Mouse (Mus musculus) thymus, adult 2 months (tissue): ENCODE results near the gene Cog6.

Source experiments
- CTCF ChIP-seq: fragments of 200-500 bp; IDR thresholded peaks from 2 replicates; pipeline ENCODE4 v1.5.1; 2012; ENCODE audit warnings: mild to moderate bottlenecking, control low read depth, low read length, moderate library complexity, borderline replicate concordance; ENCODE audit not compliant: control insufficient read depth, poor library complexity, insufficient read depth; ENCODE audit errors: extremely low read depth
- POLR2A ChIP-seq: fragments of 200-500 bp; IDR thresholded peaks from 2 replicates; pipeline ENCODE4 v1.6.1; 2012; ENCODE audit warnings: mild to moderate bottlenecking, low read length, control low read depth, moderate library complexity; ENCODE audit not compliant: control insufficient read depth, poor library complexity, insufficient read depth; ENCODE audit errors: extremely low read depth

DNA sequence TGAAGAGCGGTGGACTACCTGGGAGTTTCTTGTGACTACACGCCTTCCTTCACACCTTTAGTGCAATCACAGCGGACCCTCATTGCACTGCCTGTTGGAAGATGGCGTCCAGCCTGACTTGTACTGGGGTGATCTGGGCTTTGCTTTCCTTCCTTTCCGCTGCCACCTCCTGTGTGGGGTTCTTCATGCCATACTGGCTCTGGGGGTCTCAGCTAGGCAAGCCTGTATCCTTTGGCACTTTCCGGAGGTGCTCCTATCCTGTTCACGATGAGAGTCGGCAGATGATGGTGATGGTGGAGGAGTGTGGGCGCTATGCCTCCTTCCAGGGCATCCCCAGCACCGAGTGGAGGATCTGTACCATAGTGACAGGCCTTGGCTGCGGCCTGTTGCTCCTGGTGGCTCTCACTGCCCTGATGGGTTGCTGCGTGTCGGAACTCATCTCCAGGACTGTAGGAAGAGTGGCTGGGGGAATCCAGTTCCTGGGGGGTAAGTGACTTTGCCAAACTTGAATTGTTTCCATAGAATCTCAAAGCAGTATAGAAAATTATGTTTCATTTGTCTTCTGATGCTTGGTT lies 26.3 kb upstream of the Cog6 start:
- no peak for TF ChIP-seq CTCF
- TF ChIP-seq POLR2A = no peak
